Mouse (Mus musculus): ENCODE data around the gene Bbs4. TPM values are rescaled to one million over a fixed set of nuclear protein-coding genes. Genes with fewer than 3 reads are reported as not detected.

The Bbs4 gene
- total and polyA plus RNA-seq, 3 experiments: 4.0 to 5.6 TPM; not detected in 1

DNA sequence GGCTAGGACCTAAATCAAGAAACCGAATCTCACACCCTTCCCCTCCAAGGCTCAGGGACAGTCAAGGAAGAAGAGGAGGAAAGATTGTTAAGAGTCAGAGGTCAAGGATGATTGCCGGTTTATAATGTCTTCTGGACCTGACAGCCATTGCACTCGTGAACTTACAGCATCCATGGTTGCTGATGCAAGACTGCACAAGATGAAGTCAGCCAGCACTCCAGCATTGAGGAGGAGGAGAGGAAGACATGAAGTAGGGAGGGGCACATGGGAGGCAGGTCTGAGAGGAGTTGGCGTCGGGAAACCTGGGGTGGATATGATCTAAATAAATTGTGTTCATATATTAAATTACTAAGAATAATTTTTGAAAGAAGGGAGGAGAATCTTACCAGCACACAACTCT, 74.6 kb downstream of the Bbs4 start (continued):
- TF ChIP-seq USF2 (IDR thresholded peaks at IDR 0.05; ENCODE audit: borderline replicate concordance in 1 of 2, insufficient read depth in 1 of 2, low read depth in 1 of 2, low read length in 2 of 2) (no peak), ETS1 (IDR thresholded peaks at IDR 0.05; ENCODE audit: low read depth, low read length) (no peak)

GRCm38 (mm10) chr9:59278199-59278598, 75.1 kb downstream of the Bbs4 start:
- H3K4me3 ChIP-seq (ENCODE audit: control insufficient read depth in 1 of 2, insufficient read depth in 1 of 2, low read depth in 2 of 2, low read length in 2 of 2): no peak overlapping the region
- H3K9ac ChIP-seq (ENCODE audit: control insufficient read depth, low read depth, low read length, poor library complexity, severe bottlenecking): no peak overlapping the region
- H3K27ac ChIP-seq (ENCODE audit: control insufficient read depth, low read depth, low read length): no peak overlapping the region
- H3K9me3 ChIP-seq (replicated peaks; ENCODE audit: insufficient read depth, low read length): no peaks in the 10 kb centered on the region
- no peaks in the 10 kb centered on the region for H3K27me3 ChIP-seq (ENCODE audit: control insufficient read depth in 1 of 2, insufficient read depth in 2 of 2, low read length in 2 of 2)
- DNase-seq (ENCODE audit: low read depth, low spot score): no peak
- H3K79me2 ChIP-seq (ENCODE audit: control insufficient read depth, insufficient read depth, low read length, poor library complexity): no peaks in the 10 kb centered on the region
- no peaks in the 10 kb centered on the region; a peak in 1 of 4 replicates for H3K36me3 ChIP-seq (ENCODE audit: control insufficient read depth in 1 of 2, insufficient read depth in 2 of 2, low read length in 2 of 2)
- TF ChIP-seq CHD1 (IDR thresholded peaks at IDR 0.05; ENCODE audit: low read depth, low read length) (no peak), TCF12 (IDR thresholded peaks at IDR 0.05; ENCODE audit: low read depth, low read length) (no peak), E2F4 (IDR thresholded peaks at IDR 0.05; ENCODE audit: borderline replicate concordance, low read depth, low read length) (no peak), JUND (IDR thresholded peaks at IDR 0.05; ENCODE audit: low read depth, low read length) (no peak), GATA1 (IDR thresholded peaks at IDR 0.05; ENCODE audit: low read depth, low read length) (no peak), ZC3H11A (IDR thresholded peaks at IDR 0.05; ENCODE audit: low read depth, low read length) (no peak), SMC3 (IDR thresholded peaks at IDR 0.05; ENCODE audit: low read depth, low read length) (no peak), MAX (IDR thresholded peaks at IDR 0.05; ENCODE audit: low read length) (no peak), MYC (IDR thresholded peaks at IDR 0.05; ENCODE audit: low read depth, low read length) (no peak), NRF1 (IDR thresholded peaks at IDR 0.05; ENCODE audit: insufficient read depth, low read depth, low read length, poor library complexity, severe bottlenecking) (no peak), MAZ (IDR thresholded peaks at IDR 0.05; ENCODE audit: low read depth, low read length) (no peak), MEF2A (IDR thresholded peaks at IDR 0.05; ENCODE audit: extremely low read depth, insufficient replicate concordance, low read depth, low read length, poor library complexity, severe bottlenecking) (no peak), SIN3A (IDR thresholded peaks at IDR 0.05; ENCODE audit: low read length) (no peak), GABPA (IDR thresholded peaks at IDR 0.05; ENCODE audit: low read depth, low read length) (no peak), ZMIZ1 (IDR thresholded peaks at IDR 0.05; ENCODE audit: low read depth, low read length) (no peak)
- peaks cover 3 to 14% of the 10 kb centered on the region in 2 experiments; a peak in 3 of 4 replicates for H3K4me1 ChIP-seq (ENCODE audit: control insufficient read depth in 1 of 2, insufficient read depth in 2 of 2, low read length in 2 of 2)

DNA sequence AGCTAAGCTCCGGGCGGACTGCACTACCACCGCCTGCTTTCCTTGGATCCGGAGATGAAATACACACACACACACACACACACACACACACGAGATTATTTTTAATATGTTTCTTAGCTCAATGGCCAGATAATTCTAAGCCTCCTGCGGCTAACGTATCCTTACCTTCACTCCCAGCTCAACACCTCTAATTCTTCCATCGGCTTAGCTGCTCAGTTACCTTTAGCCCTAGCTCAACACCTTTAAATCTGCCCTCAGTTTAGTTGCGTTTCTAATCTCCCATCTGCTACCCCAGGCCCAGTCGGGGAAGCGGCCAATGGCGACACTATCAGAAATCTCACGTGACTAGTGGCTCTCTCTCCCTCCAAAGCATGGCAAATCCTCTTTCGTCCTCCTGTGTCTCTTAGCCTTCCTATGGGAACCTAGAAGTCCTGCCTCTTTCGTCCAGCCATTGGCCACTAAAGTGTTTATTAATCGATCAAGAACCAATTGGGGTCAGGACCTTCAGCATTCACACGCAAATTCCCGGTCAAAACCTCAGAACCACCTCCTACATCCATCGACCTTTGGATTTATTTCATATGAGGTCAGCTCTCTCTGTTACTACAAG, 78.4 kb downstream of the Bbs4 start:
- H3K36me3 ChIP-seq (ENCODE audit: control insufficient read depth in 1 of 2, insufficient read depth in 2 of 2, low read length in 2 of 2): no peaks in the 10 kb centered on the region; a peak in 1 of 4 replicates
- DNase-seq (ENCODE audit: low read depth, low spot score): no peak
- TF ChIP-seq CHD1 (IDR thresholded peaks at IDR 0.05; ENCODE audit: low read depth, low read length) (no peak), POLR2A (IDR thresholded peaks at IDR 0.05; ENCODE audit: control insufficient read depth in 1 of 2, insufficient read depth in 1 of 2, low read depth in 1 of 2, low read length in 2 of 2, poor library complexity in 1 of 2) (no peak)
- H3K9ac ChIP-seq (ENCODE audit: control insufficient read depth, low read depth, low read length, poor library complexity, severe bottlenecking): no peak overlapping the region
- no peaks in the 10 kb centered on the region for H3K79me2 ChIP-seq (ENCODE audit: control insufficient read depth, insufficient read depth, low read length, poor library complexity)
- H3K9me3 ChIP-seq (replicated peaks; ENCODE audit: insufficient read depth, low read length): no peaks in the 10 kb centered on the region
- peaks cover 0 to 9% of the 10 kb centered on the region in 2 experiments; a peak in 3 of 4 replicates for H3K4me1 ChIP-seq (ENCODE audit: control insufficient read depth in 1 of 2, insufficient read depth in 2 of 2, low read length in 2 of 2)
- H3K27me3 ChIP-seq (ENCODE audit: control insufficient read depth in 1 of 2, insufficient read depth in 2 of 2, low read length in 2 of 2): no peaks in the 10 kb centered on the region
- no peak overlapping the region for H3K27ac ChIP-seq (ENCODE audit: control insufficient read depth, low read depth, low read length)
- no peak overlapping the region for H3K4me3 ChIP-seq (ENCODE audit: control insufficient read depth in 1 of 2, insufficient read depth in 1 of 2, low read depth in 2 of 2, low read length in 2 of 2)
